ENCODE assay signal across 13 mouse cellular contexts in the genomic region with DNA sequence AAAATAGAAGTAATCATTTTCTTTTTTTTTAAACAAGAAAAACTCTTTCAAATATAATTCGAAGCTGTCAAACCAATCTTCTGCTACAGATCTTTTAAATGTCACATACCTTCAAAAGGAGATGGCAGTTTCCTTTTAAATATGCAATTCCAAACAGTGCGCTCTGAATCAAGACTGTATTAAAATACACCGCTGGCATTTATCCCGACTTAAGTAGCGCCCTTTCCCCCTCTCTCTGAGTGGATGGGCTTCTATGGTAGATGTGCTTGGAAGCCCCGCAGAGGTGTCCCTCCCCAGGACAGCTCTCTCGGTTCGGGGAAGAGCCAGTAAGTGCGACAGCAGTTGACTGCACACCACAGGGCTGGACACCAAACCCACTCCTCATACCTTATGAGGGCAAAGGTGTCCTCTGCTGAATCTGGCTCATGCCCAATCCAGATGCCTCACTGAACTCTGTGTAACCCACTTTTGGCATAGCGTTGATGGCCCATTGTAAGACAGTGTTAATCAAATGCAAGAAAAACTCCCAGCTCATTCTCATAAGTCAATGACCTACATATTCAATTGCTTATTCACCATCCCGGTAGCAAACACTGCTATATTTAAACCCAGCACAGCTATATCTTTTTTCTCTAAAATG. TPM values are rescaled to one million over a fixed set of nuclear protein-coding genes. Genes with fewer than 3 reads are reported as not detected.
A peak's percentile ranks its signal among the peaks of the same experiment; 100 is the strongest.
DNase-seq lines count a peak whose midpoint lies in the region; ATAC-seq and TF ChIP-seq lines count a peak whose summit lies in the region.
"Had no signal": no experiment of that assay in that cellular context is flagged by ENCODE, and none has a peak within 500 bp of the region (broad histone marks: within the 10 kb centered on the region; RNA-seq: fewer than 3 reads in every experiment).

No protein-coding gene starts in this region.

- H3K36me3 ChIP-seq in hindbrain, embryonic 14.5 days (replicated peaks; ENCODE audit: control insufficient read depth, insufficient read depth) = no peaks in the 10 kb centered on the region
- 0 out of 2 replicates have a peak, but pooled peaks cover 4% of the 10 kb centered on the region for H3K36me3 ChIP-seq in hindbrain, embryonic 12.5 days
- peaks cover 5% of the 10 kb centered on the region; the same call in 1 of the 2 replicates for H3K36me3 ChIP-seq in midbrain, embryonic 13.5 days
- H3K36me3 ChIP-seq in midbrain, embryonic 11.5 days (ENCODE audit: control insufficient read depth, insufficient read depth, low read length) = no peaks in the 10 kb centered on the region; the same call in 1 of the 2 replicates
- no peaks in the 10 kb centered on the region for H3K36me3 ChIP-seq in stomach, postnatal 0 days (ENCODE audit: control insufficient read depth, insufficient read depth, low read length)

- H3K4me2 ChIP-seq in hindbrain, embryonic 14.5 days (replicated peaks) = no peak overlapping the region
- no peak overlapping the region for H3K4me2 ChIP-seq in hindbrain, embryonic 12.5 days (replicated peaks)
- no peak overlapping the region for H3K4me2 ChIP-seq in midbrain, embryonic 13.5 days (replicated peaks)
- H3K4me2 ChIP-seq in midbrain, embryonic 11.5 days = no peak overlapping the region
- H3K4me2 ChIP-seq in stomach, postnatal 0 days (replicated peaks; ENCODE audit: low read depth) = no peak overlapping the region

- no peaks in the 10 kb centered on the region for H3K9me3 ChIP-seq in hindbrain, embryonic 14.5 days (ENCODE audit: control insufficient read depth, low read length)
- no peaks in the 10 kb centered on the region for H3K9me3 ChIP-seq in hindbrain, embryonic 12.5 days (replicated peaks)
- H3K9me3 ChIP-seq in midbrain, embryonic 13.5 days = no peaks in the 10 kb centered on the region
- H3K9me3 ChIP-seq in midbrain, embryonic 11.5 days (ENCODE audit: control insufficient read depth, low read length) = no peaks in the 10 kb centered on the region
- H3K9me3 ChIP-seq in stomach, postnatal 0 days (ENCODE audit: control insufficient read depth, low read length) = no peaks in the 10 kb centered on the region
- H3K9me3 ChIP-seq: limb, embryonic 13.5 days had no signal

- WGBS in hindbrain, embryonic 14.5 days = 66% methylated on average over 11 of the region's 11 CpGs
- WGBS in hindbrain, embryonic 12.5 days = 79% methylated on average over 11 of the region's 11 CpGs
- WGBS in midbrain, embryonic 13.5 days = 66% methylated on average over 11 of the region's 11 CpGs
- 84% methylated on average over 11 of the region's 11 CpGs for WGBS in midbrain, embryonic 11.5 days
- 63% methylated on average over 11 of the region's 11 CpGs for WGBS in stomach, postnatal 0 days

- no peaks in the 10 kb centered on the region for H3K27me3 ChIP-seq in hindbrain, embryonic 14.5 days (ENCODE audit: control insufficient read depth, insufficient read depth, low read length)
- H3K27me3 ChIP-seq in hindbrain, embryonic 12.5 days = no peaks in the 10 kb centered on the region
- no peaks in the 10 kb centered on the region for H3K27me3 ChIP-seq in midbrain, embryonic 13.5 days
- H3K27me3 ChIP-seq in midbrain, embryonic 11.5 days (ENCODE audit: control insufficient read depth, insufficient read depth, low read length) = no peaks in the 10 kb centered on the region
- H3K27me3 ChIP-seq in stomach, postnatal 0 days (ENCODE audit: control insufficient read depth, insufficient read depth, low read length) = no peaks in the 10 kb centered on the region
- H3K27me3 ChIP-seq: limb, embryonic 13.5 days had no signal

- H3K9ac ChIP-seq in hindbrain, embryonic 14.5 days = no peak overlapping the region
- no peak overlapping the region for H3K9ac ChIP-seq in hindbrain, embryonic 12.5 days
- no peak overlapping the region for H3K9ac ChIP-seq in midbrain, embryonic 13.5 days (replicated peaks)
- H3K9ac ChIP-seq in midbrain, embryonic 11.5 days (ENCODE audit: low read length) = no peak overlapping the region
- no peak overlapping the region for H3K9ac ChIP-seq in stomach, postnatal 0 days (ENCODE audit: low read length)
- H3K9ac ChIP-seq: limb, embryonic 13.5 days had no signal

- TF ChIP-seq EP300 in stomach, postnatal 0 days (optimal IDR thresholded peaks at IDR 0.05) = no peak

- H3K4me1 ChIP-seq in hindbrain, embryonic 14.5 days (replicated peaks; ENCODE audit: control insufficient read depth, insufficient read depth, low read length) = peaks cover 26% of the 10 kb centered on the region
- H3K4me1 ChIP-seq in hindbrain, embryonic 12.5 days = peaks cover 33% of the 10 kb centered on the region
- H3K4me1 ChIP-seq in midbrain, embryonic 13.5 days (replicated peaks) = peaks cover 44% of the 10 kb centered on the region
- H3K4me1 ChIP-seq in midbrain, embryonic 11.5 days (ENCODE audit: control insufficient read depth, insufficient read depth, low read length) = peaks cover 6% of the 10 kb centered on the region
- peaks cover 11% of the 10 kb centered on the region for H3K4me1 ChIP-seq in stomach, postnatal 0 days (replicated peaks; ENCODE audit: control insufficient read depth, insufficient read depth)

- TF ChIP-seq CTCF in stomach, postnatal 0 days (IDR thresholded peaks at IDR 0.05; ENCODE audit: low read depth) = no peak

- no peak for DNase-seq in frontal cortex, postnatal 36 days (ENCODE audit: low spot score in 2 of 2)
- no peak for DNase-seq in hindbrain, embryonic 14.5 days (ENCODE audit: low spot score)
- DNase-seq in midbrain, embryonic 11.5 days (ENCODE audit: low spot score, missing footprints) = no peak
- no peak for DNase-seq in stomach, postnatal 0 days (ENCODE audit: low spot score)
- DNase-seq in cerebellum, postnatal 36 days = no peak
- DNase-seq: cerebellum, adult 11 months; gastrocnemius, postnatal 25 days; kidney, postnatal 25 days; lung, adult 18-20 months had no signal

- H3K27ac ChIP-seq in hindbrain, embryonic 14.5 days = no peak overlapping the region
- no peak overlapping the region for H3K27ac ChIP-seq in hindbrain, embryonic 12.5 days
- H3K27ac ChIP-seq in midbrain, embryonic 13.5 days = peak overlapping the region; percentile 35; the same call in 1 of the 2 replicates
- H3K27ac ChIP-seq in midbrain, embryonic 11.5 days (ENCODE audit: low read depth, low read length) = no peak overlapping the region
- H3K27ac ChIP-seq in stomach, postnatal 0 days (replicated peaks) = peak overlapping the region; percentile 50
- H3K27ac ChIP-seq: limb, embryonic 13.5 days had no signal

- no peak overlapping the region for H3K4me3 ChIP-seq in hindbrain, embryonic 14.5 days (replicated peaks; ENCODE audit: low read length)
- H3K4me3 ChIP-seq in hindbrain, embryonic 12.5 days = no peak overlapping the region
- no peak overlapping the region for H3K4me3 ChIP-seq in midbrain, embryonic 13.5 days (replicated peaks)
- H3K4me3 ChIP-seq in midbrain, embryonic 11.5 days (ENCODE audit: low read depth, low read length) = no peak overlapping the region
- H3K4me3 ChIP-seq in stomach, postnatal 0 days (ENCODE audit: low read depth, low read length) = no peak overlapping the region
- H3K4me3 ChIP-seq: limb, embryonic 13.5 days had no signal

- ATAC-seq in frontal cortex, adult (ENCODE audit: low TSS enrichment) = 0 out of 2 replicates have a peak, but pooled peaks have one; percentile 27
- ATAC-seq in hindbrain, embryonic 14.5 days (ENCODE audit: low FRiP score) = peak; percentile 21; the same call in 1 of the 2 replicates
- no peak for ATAC-seq in hindbrain, embryonic 12.5 days (ENCODE audit: low FRiP score)
- no peak for ATAC-seq in midbrain, embryonic 13.5 days
- no peak for ATAC-seq in midbrain, embryonic 11.5 days (ENCODE audit: low FRiP score)
- no peak for ATAC-seq in stomach, postnatal 0 days (ENCODE audit: low FRiP score, low TSS enrichment)

RNA-seq across cellular contexts. Expression of a gene that starts 33.4 kb away (rescaled TPM):
- 29.1 and 43.5 TPM in 2 replicates for polyA plus RNA-seq in hindbrain, embryonic 14.5 days (2014; fragmentation: Nextera tagmentation; extraction: Ambion mirVana)
- 79.0 and 81.1 TPM in 2 replicates for polyA plus RNA-seq in hindbrain, embryonic 12.5 days (2016; fragmentation: Nextera tagmentation; extraction: Ambion mirVana)
- 29.9 and 39.4 TPM in 2 replicates for polyA plus RNA-seq in midbrain, embryonic 13.5 days (2015; fragmentation: Nextera tagmentation; extraction: Ambion mirVana)
- 85.3 and 92.0 TPM in 2 replicates for polyA plus RNA-seq in midbrain, embryonic 11.5 days (2014; fragmentation: Nextera tagmentation; extraction: Ambion mirVana)
- polyA plus RNA-seq in stomach, postnatal 0 days (2015; fragmentation: Nextera tagmentation; extraction: Ambion mirVana) = 60.8 and 67.1 TPM in 2 replicates

RNA-seq across cellular contexts. Expression of a gene that starts 34.4 kb away (rescaled TPM):
- polyA plus RNA-seq in hindbrain, embryonic 14.5 days (2014; fragmentation: Nextera tagmentation; extraction: Ambion mirVana) = 68.7 and 72.6 TPM in 2 replicates
- polyA plus RNA-seq in hindbrain, embryonic 12.5 days (2016; fragmentation: Nextera tagmentation; extraction: Ambion mirVana) = 110 and 115 TPM in 2 replicates
- polyA plus RNA-seq in midbrain, embryonic 13.5 days (2015; fragmentation: Nextera tagmentation; extraction: Ambion mirVana) = 88.4 and 91.0 TPM in 2 replicates
- 118 and 131 TPM in 2 replicates for polyA plus RNA-seq in midbrain, embryonic 11.5 days (2014; fragmentation: Nextera tagmentation; extraction: Ambion mirVana)
- polyA plus RNA-seq in stomach, postnatal 0 days (2015; fragmentation: Nextera tagmentation; extraction: Ambion mirVana) = 48.6 and 55.6 TPM in 2 replicates

Comparison
In these comparisons a context has a peak if more than half of its experiments do, and no peak if none do; other contexts are left out.
1. ATAC-seq: peak in frontal cortex, adult (single experiment) and hindbrain, embryonic 14.5 days (single experiment); none in hindbrain, embryonic 12.5 days (single experiment), midbrain, embryonic 13.5 days (single experiment), midbrain, embryonic 11.5 days (single experiment) and stomach, postnatal 0 days (single experiment).
2. H3K27ac ChIP-seq: peak in midbrain, embryonic 13.5 days (single experiment) and stomach, postnatal 0 days (single experiment); none in hindbrain, embryonic 14.5 days (single experiment), hindbrain, embryonic 12.5 days (single experiment) and midbrain, embryonic 11.5 days (single experiment).